Mouse (Mus musculus): ENCODE measurements around the gene Hpse2. TPM values are rescaled to one million over a fixed set of nuclear protein-coding genes. Genes with fewer than 3 reads are reported as not detected.

Gene Hpse2
- polyA plus RNA-seq, 1 experiment from 2014 or later, result 0.13 TPM

GRCm38 (mm10) chr19:42744162-42744586, 644.0 kb downstream of the Hpse2 start:
- Histone ChIP-seq H3K36me3 (ENCODE audit: control insufficient read depth, insufficient read depth) (no peaks in the 10 kb centered on the region), H3K9ac (replicated peaks; ENCODE audit: low read depth, low read length) (no peak overlapping the region), H3K4me2 (ENCODE audit: low read length) (no peak overlapping the region), H3K9me3 (ENCODE audit: control insufficient read depth, low read length) (no peaks in the 10 kb centered on the region), H3K4me3 (replicated peaks; ENCODE audit: low read length) (no peak overlapping the region), H3K27me3 (replicated peaks; ENCODE audit: control insufficient read depth, insufficient read depth, low read length) (no peaks in the 10 kb centered on the region), H3K27ac (ENCODE audit: low read length) (no peak overlapping the region), H3K4me1 (replicated peaks; ENCODE audit: control insufficient read depth, insufficient read depth, low read length) (peaks cover 10% of the 10 kb centered on the region)
- peak; percentile 88 for ATAC-seq
- 23% methylated on average over 4 of the region's 4 CpGs for WGBS

GRCm38 (mm10) chr19:42743261-42743660, 644.9 kb downstream of the Hpse2 start:
- Histone ChIP-seq H3K36me3 (ENCODE audit: control insufficient read depth, insufficient read depth) (no peaks in the 10 kb centered on the region), H3K27ac (ENCODE audit: low read length) (no peak overlapping the region), H3K4me2 (ENCODE audit: low read length) (no peak overlapping the region), H3K9ac (replicated peaks; ENCODE audit: low read depth, low read length) (no peak overlapping the region), H3K4me1 (replicated peaks; ENCODE audit: control insufficient read depth, insufficient read depth, low read length) (peaks cover 10% of the 10 kb centered on the region), H3K27me3 (replicated peaks; ENCODE audit: control insufficient read depth, insufficient read depth, low read length) (no peaks in the 10 kb centered on the region), H3K4me3 (replicated peaks; ENCODE audit: low read length) (no peak overlapping the region), H3K9me3 (ENCODE audit: control insufficient read depth, low read length) (no peaks in the 10 kb centered on the region)
- ATAC-seq, result peak; percentile 22; the same call in 1 of the 2 replicates
- WGBS, result 48% methylated on average over 16 of the region's 16 CpGs

GRCm38 (mm10) chr19:42741884-42742283, 646.3 kb downstream of the Hpse2 start:
- no peak for ATAC-seq
- no peak overlapping the region for H3K27ac ChIP-seq (ENCODE audit: low read length)
- H3K9me3 ChIP-seq (ENCODE audit: control insufficient read depth, low read length), result no peaks in the 10 kb centered on the region
- no peak overlapping the region for H3K9ac ChIP-seq (replicated peaks; ENCODE audit: low read depth, low read length)
- H3K4me1 ChIP-seq (replicated peaks; ENCODE audit: control insufficient read depth, insufficient read depth, low read length), result peaks cover 10% of the 10 kb centered on the region
- H3K36me3 ChIP-seq (ENCODE audit: control insufficient read depth, insufficient read depth), result no peaks in the 10 kb centered on the region
- H3K27me3 ChIP-seq (replicated peaks; ENCODE audit: control insufficient read depth, insufficient read depth, low read length), result no peaks in the 10 kb centered on the region
- 73% methylated on average over 14 of the region's 14 CpGs for WGBS
- H3K4me2 ChIP-seq (ENCODE audit: low read length), result no peak overlapping the region
- H3K4me3 ChIP-seq (replicated peaks; ENCODE audit: low read length), result no peak overlapping the region

- peaks cover 10% of the 10 kb centered on the region for H3K4me1 ChIP-seq (replicated peaks; ENCODE audit: control insufficient read depth, insufficient read depth, low read length)
- H3K9me3 ChIP-seq (ENCODE audit: control insufficient read depth, low read length), result no peaks in the 10 kb centered on the region
- H3K4me2 ChIP-seq (ENCODE audit: low read length), result no peak overlapping the region
- no peak overlapping the region for H3K27ac ChIP-seq (ENCODE audit: low read length)
- WGBS, result 84% methylated on average over 8 of the region's 8 CpGs
- H3K36me3 ChIP-seq (ENCODE audit: control insufficient read depth, insufficient read depth), result no peaks in the 10 kb centered on the region
- no peak overlapping the region for H3K9ac ChIP-seq (replicated peaks; ENCODE audit: low read depth, low read length)
- no peak overlapping the region for H3K4me3 ChIP-seq (replicated peaks; ENCODE audit: low read length)
- no peak for ATAC-seq
- no peaks in the 10 kb centered on the region for H3K27me3 ChIP-seq (replicated peaks; ENCODE audit: control insufficient read depth, insufficient read depth, low read length)
Observed at GRCm38 (mm10) chr19:42740163-42740899, 647.8 kb downstream of the Hpse2 start.

GRCm38 (mm10) chr19:42739734-42740133, 648.4 kb downstream of the Hpse2 start:
- Histone ChIP-seq H3K9me3 (ENCODE audit: control insufficient read depth, low read length) (no peaks in the 10 kb centered on the region), H3K9ac (replicated peaks; ENCODE audit: low read depth, low read length) (no peak overlapping the region), H3K27ac (ENCODE audit: low read length) (no peak overlapping the region), H3K27me3 (replicated peaks; ENCODE audit: control insufficient read depth, insufficient read depth, low read length) (no peaks in the 10 kb centered on the region), H3K4me1 (replicated peaks; ENCODE audit: control insufficient read depth, insufficient read depth, low read length) (peaks cover 7% of the 10 kb centered on the region), H3K4me2 (ENCODE audit: low read length) (no peak overlapping the region), H3K36me3 (ENCODE audit: control insufficient read depth, insufficient read depth) (no peaks in the 10 kb centered on the region), H3K4me3 (replicated peaks; ENCODE audit: low read length) (no peak overlapping the region)
- 90% methylated on average over 6 of the region's 6 CpGs for WGBS
- ATAC-seq, result no peak

GRCm38 (mm10) chr19:42737753-42738152, 650.4 kb downstream of the Hpse2 start:
- 72% methylated on average over 9 of the region's 9 CpGs for WGBS
- Histone ChIP-seq H3K9ac (replicated peaks; ENCODE audit: low read depth, low read length) (no peak overlapping the region), H3K4me2 (ENCODE audit: low read length) (no peak overlapping the region), H3K36me3 (ENCODE audit: control insufficient read depth, insufficient read depth) (no peaks in the 10 kb centered on the region), H3K27me3 (replicated peaks; ENCODE audit: control insufficient read depth, insufficient read depth, low read length) (no peaks in the 10 kb centered on the region), H3K4me1 (replicated peaks; ENCODE audit: control insufficient read depth, insufficient read depth, low read length) (no peaks in the 10 kb centered on the region), H3K4me3 (replicated peaks; ENCODE audit: low read length) (no peak overlapping the region), H3K9me3 (ENCODE audit: control insufficient read depth, low read length) (no peaks in the 10 kb centered on the region), H3K27ac (ENCODE audit: low read length) (no peak overlapping the region)
- ATAC-seq, result no peak

Other genes starting within 250 kb of the Hpse2 start
- gene Cnnm1, start 52.1 kb upstream of the Hpse2 start, polyA plus RNA-seq (2015; fragmentation: Nextera tagmentation; extraction: Ambion mirVana), result 1.8 and 2.1 TPM in 2 replicates
- 72.2 and 78.6 TPM in 2 replicates for gene Got1, start 136.2 kb upstream of the Hpse2 start, polyA plus RNA-seq (2015; fragmentation: Nextera tagmentation; extraction: Ambion mirVana)
- gene Nkx2-3, start 224.0 kb upstream of the Hpse2 start, polyA plus RNA-seq (2015; fragmentation: Nextera tagmentation; extraction: Ambion mirVana), result 2.2 and 2.7 TPM in 2 replicates